Mouse (Mus musculus) adrenal gland, postnatal 36 days (tissue): ENCODE measurements around the gene Gm21119. TPM values are rescaled to one million over a fixed set of nuclear protein-coding genes. Genes with fewer than 3 reads are reported as not detected.
A peak's percentile ranks its signal among the peaks of the same experiment; 100 is the strongest.

ENCODE experiments used
- DNase-seq, 2 experiments: peaks; one replicate each; pipeline ENCODE4 v3.0.0; 2021; ENCODE audit warnings: mixed read lengths in 1 of 2
- total RNA-seq, 2 experiments: library from RNA; stranded (reverse); gene quantifications; 2 replicates each; pipeline ENCODE4 v1.2.3; 2021

Gm21119 gene
- total RNA-seq, 2 experiments from 2014 or later: 0.43 to 0.92 TPM

DNA sequence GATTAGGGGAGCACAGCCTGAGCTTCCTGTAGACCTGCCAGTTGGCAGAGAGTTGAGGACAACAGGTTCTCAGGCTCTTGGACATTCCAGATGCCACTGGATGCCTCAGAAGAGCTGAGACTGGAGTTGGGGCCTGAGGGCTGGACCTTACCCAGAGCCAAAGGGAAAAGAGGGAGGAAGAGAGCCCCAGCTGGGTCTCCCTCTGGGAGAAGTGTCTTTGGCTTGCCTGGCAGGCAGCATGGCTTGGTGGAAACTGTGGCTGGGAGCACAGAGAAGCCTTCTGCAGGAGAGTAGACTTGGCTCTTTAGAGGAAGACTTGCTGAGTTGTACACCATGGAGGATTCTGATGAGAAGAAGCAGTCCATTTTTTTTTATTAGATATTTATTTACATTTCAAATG is 38.3 kb downstream of the Gm21119 start:
- DNase-seq: peak in 1 of 2 experiments; percentile 0

DNA sequence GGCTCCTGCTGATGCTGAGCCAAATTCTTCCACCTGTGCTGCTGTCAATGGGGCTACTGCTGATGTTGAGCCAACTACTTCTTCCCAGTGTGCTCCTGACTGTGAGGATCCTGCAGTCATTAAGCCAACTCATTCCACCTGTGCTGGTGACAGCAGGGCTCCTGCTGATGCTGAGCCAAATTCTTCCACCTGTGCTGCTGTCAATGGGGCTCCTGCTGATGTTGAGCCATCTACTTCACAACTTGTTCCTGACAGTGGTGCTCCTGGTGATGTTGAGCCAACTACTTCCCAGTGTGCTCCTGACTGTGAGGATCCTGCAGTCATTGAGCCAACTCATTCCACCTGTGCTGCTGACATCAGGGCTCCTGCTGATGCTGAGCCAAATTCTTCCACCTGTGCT is 63.7 kb downstream of the Gm21119 start:
- peak in 1 of 2 experiments; percentile 1 for DNase-seq
